Mouse (Mus musculus): ENCODE measurements at regions not wholly inside any gene's neighbourhood (a gene's known extent, or its start where the extent isn't known, plus 50 kb on each side); places are given as distances from the start of the nearest gene placed in this dataset.

- TF ChIP-seq EP300 (IDR thresholded peaks at IDR 0.05) (no peak), CTCF (IDR thresholded peaks at IDR 0.05) (no peak)
These were observed 416.3 kb downstream of the Nr2f2 start for GRCm38 (mm10) chr7:69950221-69950670.

Data from lung, postnatal 0 days (tissue).